24 mouse cellular contexts compared by ENCODE assay signal in the genomic region with DNA sequence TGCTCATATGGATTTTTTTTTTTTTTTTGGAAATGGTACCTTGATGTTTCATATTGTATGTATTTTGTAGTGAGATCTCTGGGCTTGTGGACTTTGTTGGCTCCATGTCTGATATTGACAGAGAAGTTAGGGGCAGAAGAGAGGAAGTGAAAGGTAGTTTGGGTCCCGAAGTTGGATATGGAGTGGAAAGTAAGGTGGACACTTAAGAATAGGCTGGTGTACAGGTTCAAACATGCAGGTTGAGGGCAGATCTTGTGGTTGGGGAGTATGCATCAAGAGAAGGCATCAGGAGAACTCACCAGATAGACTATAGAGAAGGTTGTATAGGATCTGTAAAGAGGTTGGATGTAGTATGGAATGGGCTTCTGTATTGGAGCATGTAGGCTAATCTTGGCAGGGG.
"Had no signal": no experiment of that assay in that cellular context is flagged by ENCODE, and none has a peak within 500 bp of the region (broad histone marks: within the 10 kb centered on the region; RNA-seq: fewer than 3 reads in every experiment).

No protein-coding gene starts in this region.

- H3K9ac ChIP-seq: embryonic facial prominence, embryonic 12.5 days; embryonic facial prominence, embryonic 13.5 days; embryonic facial prominence, embryonic 15.5 days; forebrain, embryonic 12.5 days; forebrain, embryonic 13.5 days; forebrain, embryonic 15.5 days; forebrain, postnatal 0 days had no signal

- H3K4me2 ChIP-seq: embryonic facial prominence, embryonic 12.5 days; embryonic facial prominence, embryonic 13.5 days; embryonic facial prominence, embryonic 15.5 days; forebrain, embryonic 12.5 days; forebrain, embryonic 13.5 days; forebrain, embryonic 15.5 days had no signal

- H3K4me3 ChIP-seq: embryonic facial prominence, embryonic 10.5 days; embryonic facial prominence, embryonic 12.5 days; embryonic facial prominence, embryonic 13.5 days; embryonic facial prominence, embryonic 15.5 days; erythroblast, embryonic 14.5 days; forebrain, embryonic 10.5 days; forebrain, embryonic 12.5 days; forebrain, embryonic 13.5 days; forebrain, embryonic 15.5 days; gastrocnemius, adult 2 months; heart, adult 2 months had no signal

- H3K36me3 ChIP-seq: embryonic facial prominence, embryonic 10.5 days; embryonic facial prominence, embryonic 12.5 days; embryonic facial prominence, embryonic 13.5 days; embryonic facial prominence, embryonic 15.5 days; forebrain, embryonic 10.5 days; forebrain, embryonic 12.5 days; forebrain, embryonic 15.5 days had no signal

- DNase-seq: cerebellum, adult 9-11 months; cerebellum, postnatal 10 days; cerebellum, postnatal 14 days; cerebellum, postnatal 25 days; cerebellum, postnatal 36 days; embryo, embryonic 11 days; forebrain, postnatal 0 days; gastrocnemius, adult 2 months; gastrocnemius, postnatal 10 days; gastrocnemius, postnatal 14 days; gastrocnemius, postnatal 25 days; gastrocnemius, postnatal 36 days; heart, adult 11 months; heart, adult 18-20 months; heart, adult 2 months had no signal

- H3K27ac ChIP-seq: embryonic facial prominence, embryonic 10.5 days; embryonic facial prominence, embryonic 12.5 days; embryonic facial prominence, embryonic 13.5 days; embryonic facial prominence, embryonic 15.5 days; forebrain, embryonic 10.5 days; forebrain, embryonic 12.5 days; forebrain, embryonic 13.5 days; forebrain, embryonic 15.5 days; gastrocnemius, adult 2 months; heart, adult 2 months had no signal

- H3K4me1 ChIP-seq: embryonic facial prominence, embryonic 10.5 days; embryonic facial prominence, embryonic 12.5 days; embryonic facial prominence, embryonic 13.5 days; embryonic facial prominence, embryonic 15.5 days; forebrain, embryonic 10.5 days; forebrain, embryonic 12.5 days; forebrain, embryonic 13.5 days; forebrain, embryonic 15.5 days had no signal

- H3K9me3 ChIP-seq: embryonic facial prominence, embryonic 10.5 days; embryonic facial prominence, embryonic 12.5 days; embryonic facial prominence, embryonic 13.5 days; embryonic facial prominence, embryonic 15.5 days; forebrain, embryonic 10.5 days; forebrain, embryonic 12.5 days; forebrain, embryonic 13.5 days; forebrain, embryonic 15.5 days had no signal

- H3K27me3 ChIP-seq: embryonic facial prominence, embryonic 12.5 days; embryonic facial prominence, embryonic 13.5 days; embryonic facial prominence, embryonic 15.5 days; forebrain, embryonic 12.5 days; forebrain, embryonic 13.5 days; forebrain, embryonic 15.5 days had no signal
